Mouse (Mus musculus): ENCODE measurements around the gene 9430015G10Rik. TPM values are rescaled to one million over a fixed set of nuclear protein-coding genes. Genes with fewer than 3 reads are reported as not detected.

The 9430015G10Rik gene
- polyA plus RNA-seq, 1 experiment from 2014 or later, result 26.6 TPM

DNA sequence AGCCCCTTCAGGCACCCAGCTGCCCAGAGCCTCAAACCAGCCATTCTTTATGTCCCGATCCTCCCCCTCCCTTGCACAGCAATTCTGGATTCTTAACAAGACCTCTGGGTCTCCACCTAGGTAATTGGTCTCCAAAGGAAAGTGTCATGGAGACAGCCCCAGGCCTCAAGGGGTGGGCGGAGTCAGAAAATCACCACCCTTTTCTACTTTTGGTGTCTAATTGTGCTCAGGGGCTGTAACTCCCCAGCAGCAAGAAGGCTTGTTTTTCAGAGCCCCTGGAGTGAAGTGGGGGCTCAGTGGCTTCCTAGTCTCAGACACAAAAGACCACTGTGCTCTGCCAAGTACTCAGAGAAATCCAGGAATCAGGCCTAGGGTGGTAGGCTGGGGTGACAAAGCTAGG, 39.1 kb upstream of the 9430015G10Rik start:
- 25% methylated on average over 2 of the region's 2 CpGs for WGBS
- Histone ChIP-seq H3K4me2 (ENCODE audit: low read depth, low read length) (no peak overlapping the region), H3K9ac (ENCODE audit: low read depth, low read length) (no peak overlapping the region), H3K27me3 (replicated peaks; ENCODE audit: control insufficient read depth, insufficient read depth, low read length) (no peaks in the 10 kb centered on the region), H3K4me3 (ENCODE audit: low read depth, low read length) (no peak overlapping the region), H3K9me3 (ENCODE audit: control insufficient read depth, low read length) (no peaks in the 10 kb centered on the region), H3K36me3 (ENCODE audit: control insufficient read depth, insufficient read depth, low read length) (no peaks in the 10 kb centered on the region), H3K27ac (replicated peaks; ENCODE audit: low read depth, low read length) (0 out of 2 replicates have a peak overlapping the region, but pooled peaks have one; percentile 21), H3K4me1 (ENCODE audit: control insufficient read depth, insufficient read depth, low read length) (peaks cover 7% of the 10 kb centered on the region; the same call in 1 of the 2 replicates)
- peak; percentile 64 for DNase-seq (ENCODE audit: low spot score)
- peak; percentile 80 for ATAC-seq (ENCODE audit: low read depth)

DNA sequence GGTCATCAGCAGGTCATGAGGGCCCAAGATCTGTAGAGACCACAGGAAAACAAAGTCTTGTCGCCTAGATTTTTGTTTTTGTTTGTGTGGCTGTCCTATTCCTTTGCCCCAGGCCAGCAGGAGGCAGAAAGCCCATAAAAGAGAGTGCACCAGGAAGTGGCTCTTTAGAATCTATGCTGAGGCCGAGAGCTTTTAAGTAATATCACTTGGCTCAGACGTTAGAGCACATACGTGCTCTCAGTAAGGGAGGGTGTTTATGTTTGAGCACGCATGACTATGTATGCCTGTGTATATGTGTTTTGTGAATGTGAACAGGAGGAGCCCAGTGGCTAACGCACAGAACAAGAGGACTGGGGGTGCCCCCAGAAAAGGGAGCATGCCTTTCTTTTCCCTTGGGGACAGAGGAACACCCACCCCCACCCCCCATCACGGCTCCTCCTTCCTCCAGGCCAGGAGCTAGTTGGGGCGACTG, 32.8 kb upstream of the 9430015G10Rik start:
- ATAC-seq (ENCODE audit: low read depth), result no peak
- peak overlapping the region; percentile 55; the same call in 1 of the 2 replicates for H3K9ac ChIP-seq (ENCODE audit: low read depth, low read length)
- no peak for DNase-seq (ENCODE audit: low spot score)

DNA sequence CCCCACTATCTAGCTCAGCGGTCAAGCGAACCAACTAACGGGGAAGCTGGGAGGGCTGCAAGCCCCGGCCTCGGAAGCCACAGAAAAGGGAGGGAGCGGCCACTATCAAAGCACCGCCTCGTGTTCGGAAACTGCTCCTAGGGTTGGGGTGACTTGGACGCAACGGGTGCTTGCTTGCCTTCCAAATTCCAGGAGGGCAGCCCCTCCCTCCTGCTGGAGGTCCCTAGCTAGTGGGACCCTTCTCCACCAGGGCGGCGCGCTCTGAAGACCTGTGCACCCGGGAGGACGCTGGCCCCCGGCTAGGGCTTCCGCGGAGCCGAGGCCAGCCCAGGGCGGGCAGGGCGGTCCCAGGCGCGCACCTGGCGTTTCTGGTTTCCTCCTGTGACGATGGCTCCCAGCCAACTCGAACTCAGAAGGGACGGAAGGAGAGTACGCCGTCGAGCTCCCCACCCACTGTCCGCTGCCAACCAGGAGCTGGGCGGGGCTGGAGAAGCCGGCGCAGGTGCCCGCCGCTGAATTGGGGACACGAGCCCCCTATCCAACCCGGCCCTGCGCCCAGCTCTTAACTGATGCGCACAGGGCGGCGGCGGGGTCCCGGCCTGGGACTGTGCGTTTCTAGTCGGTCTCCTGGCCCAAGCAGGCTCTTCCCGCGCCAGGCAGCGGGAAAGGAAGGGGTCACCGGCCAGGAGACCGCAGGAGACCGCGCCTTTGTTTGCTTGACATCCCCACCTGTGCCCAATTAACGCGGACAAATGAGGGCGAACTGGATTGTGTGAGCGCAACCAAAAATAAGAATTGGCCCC, 32.1 kb upstream of the 9430015G10Rik start:
- WGBS, result 0% methylated on average over 47 of the region's 58 CpGs
- H3K4me1 ChIP-seq (ENCODE audit: control insufficient read depth, insufficient read depth, low read length), result peaks cover 15% of the 10 kb centered on the region
- peak overlapping the region; percentile 57 for H3K27ac ChIP-seq (replicated peaks; ENCODE audit: low read depth, low read length)
- peak overlapping the region; percentile 43 for H3K4me3 ChIP-seq (ENCODE audit: low read depth, low read length)
- ATAC-seq (ENCODE audit: low read depth) (peak; percentile 86), DNase-seq (ENCODE audit: low spot score) (peak; percentile 74)
- H3K36me3 ChIP-seq (ENCODE audit: control insufficient read depth, insufficient read depth, low read length), result no peaks in the 10 kb centered on the region
- H3K9ac ChIP-seq (ENCODE audit: low read depth, low read length), result peak overlapping the region; percentile 55
- peak overlapping the region; percentile 79 for H3K4me2 ChIP-seq (ENCODE audit: low read depth, low read length)
- peaks cover 11% of the 10 kb centered on the region; the same call in 1 of the 2 replicates for H3K27me3 ChIP-seq (replicated peaks; ENCODE audit: control insufficient read depth, insufficient read depth, low read length)
- no peaks in the 10 kb centered on the region for H3K9me3 ChIP-seq (ENCODE audit: control insufficient read depth, low read length)

More for the DNA sequence above, 32.8 kb upstream of the 9430015G10Rik start:
- Histone ChIP-seq H3K4me3 (ENCODE audit: low read depth, low read length) (peak overlapping the region; percentile 43), H3K27ac (replicated peaks; ENCODE audit: low read depth, low read length) (peak overlapping the region; percentile 17; the same call in 1 of the 2 replicates), H3K36me3 (ENCODE audit: control insufficient read depth, insufficient read depth, low read length) (no peaks in the 10 kb centered on the region), H3K27me3 (replicated peaks; ENCODE audit: control insufficient read depth, insufficient read depth, low read length) (peaks cover 11% of the 10 kb centered on the region; the same call in 1 of the 2 replicates), H3K4me1 (ENCODE audit: control insufficient read depth, insufficient read depth, low read length) (peaks cover 15% of the 10 kb centered on the region), H3K4me2 (ENCODE audit: low read depth, low read length) (peak overlapping the region; percentile 79), H3K9me3 (ENCODE audit: control insufficient read depth, low read length) (no peaks in the 10 kb centered on the region)
- whole genome bisulfite sequencing, result 12% methylated on average over 8 of the region's 8 CpGs

DNA sequence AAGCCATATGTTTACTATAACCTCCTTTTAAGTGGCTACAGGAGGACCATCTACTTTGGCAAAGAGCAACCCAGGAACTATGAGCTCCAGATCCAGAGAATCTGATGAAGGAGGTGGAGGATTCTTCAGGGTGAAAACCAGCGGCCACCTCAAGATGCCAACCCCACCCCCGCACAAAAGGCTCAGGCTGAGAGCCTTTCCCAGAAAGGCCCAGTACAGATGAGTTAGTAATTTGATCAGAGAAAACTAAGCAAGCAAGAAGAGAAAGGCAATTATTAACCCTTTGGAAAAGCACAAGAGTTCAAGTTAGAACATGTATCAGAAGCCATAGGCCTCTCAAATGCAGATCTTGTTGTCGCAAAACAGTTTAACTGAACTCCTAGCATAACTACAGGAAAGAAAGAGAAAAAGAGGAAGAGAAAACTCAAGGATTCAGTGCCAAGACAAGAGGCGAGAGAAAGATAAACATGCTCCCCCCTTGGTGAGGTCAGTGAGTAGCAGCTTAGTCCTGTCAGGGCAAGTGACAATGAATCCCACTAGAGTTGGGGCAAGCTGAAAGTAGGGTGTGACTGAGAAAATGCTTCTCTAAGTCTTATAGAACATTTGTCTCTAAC, 27.1 kb upstream of the 9430015G10Rik start:
- peaks cover 7% of the 10 kb centered on the region; the same call in 1 of the 2 replicates for H3K27me3 ChIP-seq (replicated peaks; ENCODE audit: control insufficient read depth, insufficient read depth, low read length)
- H3K4me1 ChIP-seq (ENCODE audit: control insufficient read depth, insufficient read depth, low read length), result peaks cover 5% of the 10 kb centered on the region; the same call in 1 of the 2 replicates
- no peaks in the 10 kb centered on the region for H3K9me3 ChIP-seq (ENCODE audit: control insufficient read depth, low read length)
- H3K36me3 ChIP-seq (ENCODE audit: control insufficient read depth, insufficient read depth, low read length), result no peaks in the 10 kb centered on the region
- no peak overlapping the region for H3K4me3 ChIP-seq (ENCODE audit: low read depth, low read length)
- WGBS, result 48% methylated on average over 4 of the region's 4 CpGs
- H3K27ac ChIP-seq (replicated peaks; ENCODE audit: low read depth, low read length), result peak overlapping the region; percentile 67; the same call in 1 of the 2 replicates
- no peak overlapping the region for H3K4me2 ChIP-seq (ENCODE audit: low read depth, low read length)
- DNase-seq (ENCODE audit: low spot score), result no peak
- ATAC-seq (ENCODE audit: low read depth), result no peak; the same call in 1 of the 2 replicates
- H3K9ac ChIP-seq (ENCODE audit: low read depth, low read length), result no peak overlapping the region

DNA sequence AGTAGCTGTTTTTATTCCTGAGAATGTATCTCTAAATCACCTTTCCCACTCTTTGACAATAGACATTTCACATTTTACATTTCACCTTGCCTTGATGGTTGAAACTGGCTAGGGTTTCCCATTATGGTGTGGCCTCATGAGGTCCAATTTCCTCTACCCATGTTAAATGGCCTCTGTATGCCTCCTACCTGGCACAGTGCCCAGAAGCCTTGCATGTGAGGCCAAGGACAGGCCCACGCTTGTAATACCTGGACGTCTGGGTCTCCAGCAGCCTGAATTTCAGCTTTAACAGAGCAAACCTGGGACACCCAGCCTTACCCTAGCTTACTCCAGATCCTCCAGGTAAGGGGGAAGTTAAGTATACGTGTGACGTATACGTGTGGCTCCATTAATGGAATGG, 26.4 kb upstream of the 9430015G10Rik start:
- 52% methylated on average over 5 of the region's 5 CpGs for WGBS
- ATAC-seq (ENCODE audit: low read depth) (peak; percentile 87), DNase-seq (ENCODE audit: low spot score) (peak; percentile 88)
- H3K4me3 ChIP-seq (ENCODE audit: low read depth, low read length), result no peak overlapping the region
- no peaks in the 10 kb centered on the region for H3K36me3 ChIP-seq (ENCODE audit: control insufficient read depth, insufficient read depth, low read length)
- H3K27me3 ChIP-seq (replicated peaks; ENCODE audit: control insufficient read depth, insufficient read depth, low read length), result peaks cover 1% of the 10 kb centered on the region; the same call in 1 of the 2 replicates
- H3K9me3 ChIP-seq (ENCODE audit: control insufficient read depth, low read length), result no peaks in the 10 kb centered on the region
- no peak overlapping the region for H3K4me2 ChIP-seq (ENCODE audit: low read depth, low read length)
- peak overlapping the region; percentile 67; the same call in 1 of the 2 replicates for H3K27ac ChIP-seq (replicated peaks; ENCODE audit: low read depth, low read length)
- peaks cover 4% of the 10 kb centered on the region; the same call in 1 of the 2 replicates for H3K4me1 ChIP-seq (ENCODE audit: control insufficient read depth, insufficient read depth, low read length)
- H3K9ac ChIP-seq (ENCODE audit: low read depth, low read length), result no peak overlapping the region

DNA sequence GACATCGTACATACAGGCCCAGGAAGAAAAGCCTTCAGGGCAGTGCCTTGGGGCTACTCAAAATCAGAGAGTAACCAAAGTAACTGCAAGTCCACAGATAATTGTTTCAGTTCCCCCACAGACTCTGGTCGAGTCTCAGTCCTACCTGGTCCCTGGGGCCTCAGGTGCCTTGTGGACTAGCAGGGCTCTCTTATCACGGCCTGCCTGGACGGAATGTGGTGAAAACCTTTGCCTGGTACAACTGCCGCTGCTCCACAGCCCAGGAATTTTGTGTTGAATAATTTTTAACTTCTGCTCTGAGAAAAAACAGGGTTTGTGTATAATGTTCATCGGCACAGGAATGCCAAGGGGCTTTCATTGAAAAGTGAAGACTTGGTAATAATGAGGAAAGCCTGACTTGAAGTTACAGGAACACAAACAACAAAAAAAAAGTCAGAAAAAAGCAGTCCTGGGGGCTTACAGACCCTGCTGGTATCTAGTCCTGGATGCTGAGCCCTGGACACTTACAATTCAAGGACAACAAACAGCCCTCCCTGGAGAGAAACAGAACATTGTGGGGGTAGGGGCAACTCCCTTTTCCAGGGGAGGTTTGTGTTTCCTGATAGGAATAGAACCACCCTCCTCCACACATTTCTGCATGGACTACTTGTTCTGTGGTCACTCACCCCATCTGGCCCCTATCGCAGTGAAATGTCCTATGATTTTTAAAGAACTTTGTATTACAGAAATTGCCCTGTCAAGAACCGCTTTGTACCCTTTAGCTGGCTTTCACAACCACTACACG, 25.5 kb upstream of the 9430015G10Rik start:
- Histone ChIP-seq H3K9ac (ENCODE audit: low read depth, low read length) (no peak overlapping the region), H3K36me3 (ENCODE audit: control insufficient read depth, insufficient read depth, low read length) (no peaks in the 10 kb centered on the region), H3K4me3 (ENCODE audit: low read depth, low read length) (no peak overlapping the region), H3K27ac (replicated peaks; ENCODE audit: low read depth, low read length) (peak overlapping the region; percentile 67; the same call in 1 of the 2 replicates), H3K9me3 (ENCODE audit: control insufficient read depth, low read length) (no peaks in the 10 kb centered on the region), H3K27me3 (replicated peaks; ENCODE audit: control insufficient read depth, insufficient read depth, low read length) (no peaks in the 10 kb centered on the region), H3K4me2 (ENCODE audit: low read depth, low read length) (no peak overlapping the region), H3K4me1 (ENCODE audit: control insufficient read depth, insufficient read depth, low read length) (peaks cover 4% of the 10 kb centered on the region; the same call in 1 of the 2 replicates)
- DNase-seq (ENCODE audit: low spot score), result no peak
- 65% methylated on average over 9 of the region's 9 CpGs for WGBS
- ATAC-seq (ENCODE audit: low read depth), result no peak

- no peak overlapping the region for H3K27ac ChIP-seq (replicated peaks; ENCODE audit: low read depth, low read length)
- H3K9ac ChIP-seq (ENCODE audit: low read depth, low read length), result no peak overlapping the region
- H3K4me3 ChIP-seq (ENCODE audit: low read depth, low read length), result no peak overlapping the region
- H3K9me3 ChIP-seq (ENCODE audit: control insufficient read depth, low read length), result no peaks in the 10 kb centered on the region
- DNase-seq (ENCODE audit: low spot score) (no peak), ATAC-seq (ENCODE audit: low read depth) (no peak)
- 82% methylated on average over 8 of the region's 8 CpGs for WGBS
- no peaks in the 10 kb centered on the region for H3K27me3 ChIP-seq (replicated peaks; ENCODE audit: control insufficient read depth, insufficient read depth, low read length)
- H3K4me1 ChIP-seq (ENCODE audit: control insufficient read depth, insufficient read depth, low read length), result peaks cover 4% of the 10 kb centered on the region; the same call in 1 of the 2 replicates
- no peaks in the 10 kb centered on the region for H3K36me3 ChIP-seq (ENCODE audit: control insufficient read depth, insufficient read depth, low read length)
- no peak overlapping the region for H3K4me2 ChIP-seq (ENCODE audit: low read depth, low read length)
These were observed 24.5 kb upstream of the 9430015G10Rik start for GRCm38 (mm10) chr4:156085256-156085655.
